Mouse (Mus musculus) forebrain, embryonic 11.5 days (tissue): ENCODE results near the gene Scd4. TPM values are rescaled to one million over a fixed set of nuclear protein-coding genes. Genes with fewer than 3 reads are reported as not detected.
A peak's percentile ranks its signal among the peaks of the same experiment; 100 is the strongest.

Source experiments
- ATAC-seq: fragments of 200-750 bp; cut with Nextera tagmentation; replicated peaks from 2 replicates; pipeline ENCODE4 v1.8.0; 2017; ENCODE audit warnings: moderate TSS enrichment; ENCODE audit not compliant: low FRiP score
- DNase-seq: peaks from one replicate; pipeline ENCODE4 v3.0.0-alpha.2; 2017; ENCODE audit warnings: low spot score
- H3K27ac ChIP-seq: fragments of 300-500 bp; sonication (generic); 2 replicates; pipeline ENCODE4 v1.5.1; 2014; ENCODE audit warnings: low read depth, low read length
- H3K27me3 ChIP-seq: fragments of 300-500 bp; sonication (generic); 2 replicates; pipeline ENCODE4 v1.6.1; 2014; ENCODE audit warnings: mild to moderate bottlenecking, low read length, mixed read lengths; ENCODE audit not compliant: control insufficient read depth, insufficient read depth
- H3K36me3 ChIP-seq: fragments of 300-500 bp; sonication (generic); 2 replicates; pipeline ENCODE4 v1.6.1; 2014; ENCODE audit warnings: mild to moderate bottlenecking, low read length, moderate library complexity, mixed read lengths; ENCODE audit not compliant: control insufficient read depth, insufficient read depth
- H3K4me1 ChIP-seq: fragments of 300-500 bp; sonication (generic); replicated peaks from 2 replicates; pipeline ENCODE4 v1.6.1; 2014; ENCODE audit warnings: low read length, mixed read lengths; ENCODE audit not compliant: control insufficient read depth, insufficient read depth
- H3K4me2 ChIP-seq: fragments of 300-500 bp; sonication (generic); 2 replicates; pipeline ENCODE4 v1.6.1; 2014; ENCODE audit warnings: low read depth, mild to moderate bottlenecking, low read length, moderate library complexity, mixed read lengths; ENCODE audit not compliant: severe bottlenecking
- H3K4me3 ChIP-seq: fragments of 300-500 bp; sonication (generic); 2 replicates; pipeline ENCODE4 v1.5.1; 2014; ENCODE audit warnings: low read depth, low read length
- H3K9ac ChIP-seq: fragments of 300-500 bp; sonication (generic); 2 replicates; pipeline ENCODE4 v1.6.1; 2014; ENCODE audit warnings: low read length
- H3K9me3 ChIP-seq: fragments of 300-500 bp; sonication (generic); 2 replicates; pipeline ENCODE4 v1.6.1; 2016; ENCODE audit warnings: low read length, mixed read lengths; ENCODE audit not compliant: control insufficient read depth
- WGBS: fragments of 180-500 bp; shearing (Covaris S2); extraction: QIAGEN DNeasy Blood & Tissue Kit; methylation state at CpG from one replicate; pipeline ENCODE4 v1.1.7; 2014; 5-methylcytosine and 5-hydroxymethylcytosine counted together
- polyA plus RNA-seq: library from polyadenylated mRNA; unstranded; fragments of >200 nt; fragmentation: Nextera tagmentation; extraction: Ambion mirVana; gene quantifications from 2 replicates; pipeline ENCODE4 v1.2.1, GENCODE M21; 2014

Scd4 gene
- polyA plus RNA-seq, 1 experiment from 2014 or later: not detected

DNA sequence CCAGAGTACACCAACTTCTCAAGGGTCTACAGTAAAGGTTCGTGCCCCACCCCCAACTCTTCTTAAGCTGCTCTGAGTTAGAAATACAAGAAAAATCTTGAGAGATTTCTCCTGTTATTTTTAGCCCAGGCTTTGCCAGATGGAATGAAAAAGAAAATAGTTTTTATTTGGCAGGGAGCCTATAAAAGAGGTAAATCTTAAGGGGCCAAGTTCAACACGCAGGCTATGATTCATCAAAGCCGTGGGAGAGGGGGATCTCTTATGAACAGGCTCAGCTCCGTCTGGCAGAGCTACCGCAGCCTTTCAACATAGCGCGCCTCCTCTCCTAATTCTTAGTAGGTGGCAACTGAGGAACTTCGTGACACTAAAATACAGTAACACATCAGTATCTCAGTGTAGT is 29.4 kb upstream of the Scd4 start:
- Histone ChIP-seq H3K4me2 (no peak overlapping the region), H3K9me3 (no peaks in the 10 kb centered on the region), H3K4me1 (peaks cover 14% of the 10 kb centered on the region), H3K27me3 (no peaks in the 10 kb centered on the region), H3K4me3 (no peak overlapping the region), H3K9ac (no peak overlapping the region), H3K27ac (no peak overlapping the region), H3K36me3 (peaks cover 49% of the 10 kb centered on the region)
- 89% methylated on average over 8 of the region's 8 CpGs for WGBS
- peak; percentile 19 for DNase-seq
- ATAC-seq: no peak

DNA sequence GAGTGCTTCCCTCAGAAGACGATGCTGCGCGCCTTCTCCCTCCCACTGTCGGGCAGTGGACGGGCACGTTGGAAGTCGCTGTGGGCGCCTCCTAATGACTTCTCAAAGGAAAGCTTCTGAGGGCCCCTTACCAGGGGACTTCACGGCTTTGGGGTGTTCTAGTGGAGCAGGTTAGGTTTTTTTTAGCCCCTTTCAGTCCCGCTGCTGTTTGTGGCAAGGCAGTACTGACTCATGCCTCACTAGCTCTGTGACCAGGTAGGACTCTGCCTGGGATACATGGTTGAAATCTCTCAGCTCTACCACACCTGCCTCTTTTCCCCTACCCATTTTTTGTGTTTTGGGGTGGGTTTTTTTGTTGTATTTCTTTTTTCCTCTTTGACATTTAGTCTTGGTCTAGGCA is 28.5 kb upstream of the Scd4 start:
- no peak overlapping the region for H3K9ac ChIP-seq
- no peaks in the 10 kb centered on the region for H3K9me3 ChIP-seq
- peaks cover 9% of the 10 kb centered on the region; the same call in 1 of the 2 replicates for H3K4me1 ChIP-seq
- DNase-seq: peak; percentile 47
- H3K4me2 ChIP-seq: no peak overlapping the region
- no peaks in the 10 kb centered on the region for H3K27me3 ChIP-seq
- no peak overlapping the region for H3K27ac ChIP-seq
- WGBS: 89% methylated on average over 10 of the region's 10 CpGs
- H3K36me3 ChIP-seq: peaks cover 44% of the 10 kb centered on the region
- H3K4me3 ChIP-seq: no peak overlapping the region
- no peak for ATAC-seq

DNA sequence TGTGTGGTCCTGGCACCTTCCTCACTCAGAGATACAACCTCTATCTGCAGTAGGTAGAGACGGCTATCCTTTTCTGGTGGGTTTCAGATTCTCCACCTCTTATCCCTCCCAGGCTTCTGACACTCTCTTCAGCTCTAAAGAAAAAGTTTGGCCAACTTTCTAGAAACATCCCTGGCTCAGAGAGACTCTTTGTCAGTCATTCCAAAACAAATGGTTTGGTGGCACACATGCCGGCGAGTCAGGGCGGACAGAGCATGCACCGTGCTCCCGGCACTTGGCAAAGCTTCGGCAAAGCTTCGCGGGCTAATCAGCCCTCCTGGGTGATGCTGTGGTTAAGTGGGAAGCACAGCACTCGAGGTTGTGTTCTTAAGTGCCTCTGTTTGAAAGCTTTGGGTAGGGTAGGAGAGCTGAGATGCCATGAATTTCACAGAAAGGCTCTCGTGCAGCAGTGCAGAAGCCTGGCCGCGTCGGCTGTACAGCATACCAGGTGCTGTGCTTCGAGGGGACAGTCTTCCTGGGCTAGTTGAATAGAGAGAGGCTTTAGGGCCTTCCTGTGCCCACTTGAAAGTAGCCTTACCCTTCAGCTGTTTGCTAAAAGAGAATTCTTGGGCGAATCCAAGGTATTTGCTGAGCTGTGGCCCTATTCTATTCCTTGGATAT is 27.9 kb upstream of the Scd4 start:
- H3K27me3 ChIP-seq: no peaks in the 10 kb centered on the region
- H3K4me1 ChIP-seq: peaks cover 9% of the 10 kb centered on the region; the same call in 1 of the 2 replicates
- H3K36me3 ChIP-seq: peaks cover 39% of the 10 kb centered on the region
- no peaks in the 10 kb centered on the region for H3K9me3 ChIP-seq
- H3K9ac ChIP-seq: no peak overlapping the region
- no peak overlapping the region for H3K4me3 ChIP-seq
- WGBS: 91% methylated on average over 16 of the region's 16 CpGs
- ATAC-seq (no peak), DNase-seq (peak; percentile 50)
- no peak overlapping the region for H3K27ac ChIP-seq
- no peak overlapping the region for H3K4me2 ChIP-seq

GRCm38 (mm10) chr19:44305701-44306100 is 27.2 kb upstream of the Scd4 start:
- Histone ChIP-seq H3K36me3 (peaks cover 33% of the 10 kb centered on the region), H3K4me1 (peaks cover 5% of the 10 kb centered on the region; the same call in 1 of the 2 replicates), H3K4me3 (no peak overlapping the region), H3K4me2 (no peak overlapping the region), H3K9ac (no peak overlapping the region), H3K27me3 (no peaks in the 10 kb centered on the region), H3K9me3 (no peaks in the 10 kb centered on the region), H3K27ac (no peak overlapping the region)
- DNase-seq (no peak), ATAC-seq (no peak)
- WGBS: 90% methylated on average over 15 of the region's 15 CpGs

DNA sequence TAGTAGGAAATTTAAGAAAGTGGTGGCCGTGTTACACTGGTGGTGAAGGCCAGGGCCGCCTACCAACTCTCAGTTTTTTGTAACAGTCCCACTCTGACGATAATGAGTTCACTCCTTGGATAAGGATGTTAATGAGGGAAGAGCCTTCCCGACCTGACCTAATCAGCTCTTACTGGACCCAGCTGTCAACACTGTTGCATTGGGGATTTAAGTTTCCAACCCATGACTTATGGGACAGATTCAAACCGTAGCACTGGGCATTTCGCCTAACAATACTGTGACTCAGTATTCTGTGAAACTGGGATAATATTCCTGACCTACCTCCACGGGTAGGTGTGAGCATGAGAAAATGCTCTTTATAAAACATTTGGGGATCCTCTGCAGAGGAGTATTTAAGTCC is 26.7 kb upstream of the Scd4 start:
- H3K9me3 ChIP-seq: no peaks in the 10 kb centered on the region
- no peak overlapping the region for H3K9ac ChIP-seq
- DNase-seq (no peak), ATAC-seq (no peak)
- peaks cover 33% of the 10 kb centered on the region for H3K36me3 ChIP-seq
- H3K27me3 ChIP-seq: no peaks in the 10 kb centered on the region
- H3K4me2 ChIP-seq: no peak overlapping the region
- H3K4me3 ChIP-seq: no peak overlapping the region
- WGBS: 83% methylated on average over 7 of the region's 7 CpGs
- H3K4me1 ChIP-seq: peaks cover 3% of the 10 kb centered on the region; the same call in 1 of the 2 replicates
- H3K27ac ChIP-seq: no peak overlapping the region

DNA sequence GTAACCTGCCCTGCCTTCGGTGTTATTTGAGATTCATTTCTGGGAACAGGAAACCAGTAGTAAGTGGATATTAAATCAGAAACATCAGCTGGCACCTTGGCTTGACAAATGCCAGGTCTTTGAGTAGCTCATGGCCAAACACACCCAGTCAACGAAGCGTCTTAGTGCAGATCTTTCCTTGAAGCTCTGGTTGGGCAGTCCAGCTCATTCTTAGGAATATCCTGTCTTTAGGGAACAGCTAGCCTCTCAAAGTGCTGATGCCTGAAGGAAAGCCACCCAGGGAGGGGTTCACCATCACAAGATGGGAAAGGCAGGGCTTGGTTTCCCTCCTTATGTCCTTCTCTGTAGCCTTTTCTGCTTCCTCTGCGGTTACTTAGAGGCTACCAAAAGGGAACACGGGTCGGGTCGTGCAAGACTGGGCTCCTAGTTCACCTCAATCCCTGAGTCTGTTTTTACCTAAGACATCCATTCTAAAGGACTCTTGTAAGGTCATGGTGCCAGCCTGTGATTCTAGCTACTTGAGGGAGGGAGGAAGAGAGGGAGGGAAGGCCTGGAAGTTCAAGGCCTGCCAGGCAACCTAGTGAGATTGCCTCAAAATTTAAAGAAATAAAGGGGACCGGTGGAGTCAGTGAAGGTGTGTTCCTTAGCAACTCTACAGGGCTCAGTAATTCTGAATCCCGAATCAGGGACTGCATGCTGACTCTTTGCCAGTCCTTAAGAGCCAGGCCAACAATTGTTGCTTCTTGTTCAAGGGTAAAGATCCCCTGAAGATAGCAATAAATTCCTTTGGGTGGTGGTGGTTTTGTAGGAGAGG is 25.6 kb upstream of the Scd4 start:
- 85% methylated on average over 9 of the region's 9 CpGs for WGBS

GRCm38 (mm10) chr19:44307915-44308470 is 24.9 kb upstream of the Scd4 start:
- Histone ChIP-seq H3K4me3 (no peak overlapping the region), H3K36me3 (peaks cover 19% of the 10 kb centered on the region), H3K9ac (no peak overlapping the region), H3K27me3 (no peaks in the 10 kb centered on the region), H3K4me2 (no peak overlapping the region), H3K27ac (no peak overlapping the region), H3K9me3 (no peaks in the 10 kb centered on the region), H3K4me1 (peaks cover 7% of the 10 kb centered on the region; the same call in 1 of the 2 replicates)
- no peak for DNase-seq
- ATAC-seq: no peak
- 82% methylated on average over 6 of the region's 6 CpGs for WGBS

More for the DNA sequence above, 25.6 kb upstream of the Scd4 start:
- Histone ChIP-seq H3K36me3 (peaks cover 25% of the 10 kb centered on the region), H3K9ac (no peak overlapping the region), H3K9me3 (no peaks in the 10 kb centered on the region), H3K4me3 (no peak overlapping the region), H3K4me2 (no peak overlapping the region), H3K4me1 (peaks cover 9% of the 10 kb centered on the region; the same call in 1 of the 2 replicates), H3K27me3 (no peaks in the 10 kb centered on the region), H3K27ac (no peak overlapping the region)
- no peak for ATAC-seq
- no peak for DNase-seq

- Histone ChIP-seq H3K9me3 (no peaks in the 10 kb centered on the region), H3K4me3 (no peak overlapping the region), H3K36me3 (peaks cover 12% of the 10 kb centered on the region), H3K4me2 (no peak overlapping the region), H3K9ac (no peak overlapping the region), H3K4me1 (peaks cover 5% of the 10 kb centered on the region; the same call in 1 of the 2 replicates), H3K27ac (no peak overlapping the region), H3K27me3 (no peaks in the 10 kb centered on the region)
- 92% methylated on average over 8 of the region's 8 CpGs for WGBS
- no peak for DNase-seq
- no peak for ATAC-seq
These were observed 24.2 kb upstream of the Scd4 start for GRCm38 (mm10) chr19:44308611-44309246.
